Comparison of ENCODE assay signal across 22 mouse cellular contexts in genomic region chr11:53757612-53758011, GRCm38 (mm10). TPM values are rescaled to one million over a fixed set of nuclear protein-coding genes. Genes with fewer than 3 reads are reported as not detected.
DNase-seq lines count a peak whose midpoint lies in the region; ATAC-seq lines count a peak whose summit lies in the region.
"Had no signal": no experiment of that assay in that cellular context is flagged by ENCODE, and none has a peak within 500 bp of the region (broad histone marks: within the 10 kb centered on the region; RNA-seq: fewer than 3 reads in every experiment).

No protein-coding gene starts in this region.

- peaks cover 9% of the 10 kb centered on the region; the same call in 1 of the 2 replicates for H3K27me3 ChIP-seq in forebrain, embryonic 11.5 days (ENCODE audit: control insufficient read depth, insufficient read depth, low read length)
- peaks cover 7% of the 10 kb centered on the region; the same call in 1 of the 2 replicates for H3K27me3 ChIP-seq in forebrain, embryonic 14.5 days (replicated peaks; ENCODE audit: control insufficient read depth, insufficient read depth, low read length)
- no peaks in the 10 kb centered on the region for H3K27me3 ChIP-seq in intestine, embryonic 15.5 days (replicated peaks)
- H3K27me3 ChIP-seq in hindbrain, embryonic 12.5 days, result peaks cover 36% of the 10 kb centered on the region
- H3K27me3 ChIP-seq: heart, embryonic 13.5 days had no signal

- WGBS in forebrain, embryonic 11.5 days, result 91% methylated on average over 4 of the region's 4 CpGs
- WGBS in forebrain, embryonic 14.5 days, result 92% methylated on average over 4 of the region's 4 CpGs
- WGBS in intestine, embryonic 15.5 days, result 62% methylated on average over 4 of the region's 4 CpGs
- WGBS in hindbrain, embryonic 12.5 days, result 90% methylated on average over 4 of the region's 4 CpGs

- no peaks in the 10 kb centered on the region for H3K9me3 ChIP-seq in forebrain, embryonic 11.5 days (ENCODE audit: control insufficient read depth, low read length)
- no peaks in the 10 kb centered on the region for H3K9me3 ChIP-seq in forebrain, embryonic 14.5 days (replicated peaks; ENCODE audit: control insufficient read depth, low read length)
- no peaks in the 10 kb centered on the region for H3K9me3 ChIP-seq in intestine, embryonic 15.5 days
- no peaks in the 10 kb centered on the region for H3K9me3 ChIP-seq in hindbrain, embryonic 12.5 days (replicated peaks)
- H3K9me3 ChIP-seq: embryonic facial prominence, embryonic 10.5 days; forebrain, embryonic 15.5 days; heart, embryonic 13.5 days had no signal

- no peak overlapping the region for H3K9ac ChIP-seq in forebrain, embryonic 11.5 days (ENCODE audit: low read length)
- H3K9ac ChIP-seq in forebrain, embryonic 14.5 days (ENCODE audit: low read length), result no peak overlapping the region
- no peak overlapping the region for H3K9ac ChIP-seq in intestine, embryonic 15.5 days
- no peak overlapping the region for H3K9ac ChIP-seq in hindbrain, embryonic 12.5 days
- H3K9ac ChIP-seq: forebrain, embryonic 15.5 days; heart, embryonic 13.5 days had no signal

- no peaks in the 10 kb centered on the region for H3K36me3 ChIP-seq in forebrain, embryonic 11.5 days (ENCODE audit: control insufficient read depth, insufficient read depth, low read length)
- no peaks in the 10 kb centered on the region for H3K36me3 ChIP-seq in forebrain, embryonic 14.5 days (ENCODE audit: control insufficient read depth, insufficient read depth, low read length)
- no peaks in the 10 kb centered on the region for H3K36me3 ChIP-seq in intestine, embryonic 15.5 days
- no peaks in the 10 kb centered on the region for H3K36me3 ChIP-seq in hindbrain, embryonic 12.5 days
- H3K36me3 ChIP-seq: embryonic facial prominence, embryonic 10.5 days; forebrain, embryonic 15.5 days; G1E; heart, embryonic 13.5 days had no signal

- no peak overlapping the region for H3K4me2 ChIP-seq in forebrain, embryonic 11.5 days (ENCODE audit: low read depth, low read length, severe bottlenecking)
- no peak overlapping the region for H3K4me2 ChIP-seq in forebrain, embryonic 14.5 days (ENCODE audit: low read length)
- H3K4me2 ChIP-seq in intestine, embryonic 15.5 days (replicated peaks), result no peak overlapping the region
- H3K4me2 ChIP-seq in hindbrain, embryonic 12.5 days (replicated peaks), result no peak overlapping the region
- H3K4me2 ChIP-seq: forebrain, embryonic 15.5 days; heart, embryonic 13.5 days had no signal

- ATAC-seq in forebrain, embryonic 11.5 days (replicated peaks; ENCODE audit: low FRiP score), result no peak
- no peak for ATAC-seq in forebrain, embryonic 14.5 days
- 0 out of 2 replicates have a peak, but pooled peaks have one; percentile 8 for ATAC-seq in intestine, embryonic 15.5 days
- ATAC-seq in hindbrain, embryonic 12.5 days (ENCODE audit: low FRiP score), result no peak
- ATAC-seq: CD4-positive, CD25-positive, alpha-beta regulatory T cell, adult 4 months; forebrain, embryonic 15.5 days had no signal

- no peak overlapping the region for H3K27ac ChIP-seq in forebrain, embryonic 11.5 days (ENCODE audit: low read depth, low read length)
- no peak overlapping the region for H3K27ac ChIP-seq in forebrain, embryonic 14.5 days (ENCODE audit: low read depth, low read length)
- H3K27ac ChIP-seq in intestine, embryonic 15.5 days, result no peak overlapping the region
- H3K27ac ChIP-seq in hindbrain, embryonic 12.5 days, result no peak overlapping the region
- H3K27ac ChIP-seq: forebrain, embryonic 15.5 days; heart, embryonic 13.5 days had no signal

- H3K4me3 ChIP-seq in forebrain, embryonic 11.5 days (ENCODE audit: low read depth, low read length), result no peak overlapping the region
- H3K4me3 ChIP-seq in forebrain, embryonic 14.5 days (ENCODE audit: low read depth, low read length), result no peak overlapping the region
- H3K4me3 ChIP-seq in intestine, embryonic 15.5 days (replicated peaks), result no peak overlapping the region
- no peak overlapping the region for H3K4me3 ChIP-seq in hindbrain, embryonic 12.5 days
- H3K4me3 ChIP-seq: embryonic facial prominence, embryonic 10.5 days; forebrain, embryonic 15.5 days; heart, embryonic 13.5 days had no signal

- peak; percentile 43 for DNase-seq in forebrain, embryonic 11.5 days (ENCODE audit: low spot score)
- no peak for DNase-seq in forebrain, embryonic 14.5 days (ENCODE audit: low spot score)
- peak; percentile 25 for DNase-seq in kidney, postnatal 10 days
- DNase-seq in kidney, postnatal 36 days, result no peak
- DNase-seq in naive thymus-derived CD4-positive, alpha-beta T cell, adult 2 months (ENCODE audit: low read depth), result peak; percentile 19
- DNase-seq in ovary, postnatal 14 days (ENCODE audit: low spot score), result no peak
- DNase-seq: adrenal gland, adult 8-10 months; cerebellum, adult 2 months; cerebellum, postnatal 10 days; gastrocnemius, postnatal 10 days; heart, postnatal 36 days had no signal

- H3K4me1 ChIP-seq in forebrain, embryonic 11.5 days (replicated peaks; ENCODE audit: control insufficient read depth, insufficient read depth, low read length), result peaks cover 16% of the 10 kb centered on the region; the same call in 1 of the 2 replicates
- H3K4me1 ChIP-seq in forebrain, embryonic 14.5 days (ENCODE audit: control insufficient read depth, insufficient read depth, low read length), result peaks cover 6% of the 10 kb centered on the region
- H3K4me1 ChIP-seq in intestine, embryonic 15.5 days (replicated peaks), result peaks cover 43% of the 10 kb centered on the region
- peaks cover 14% of the 10 kb centered on the region for H3K4me1 ChIP-seq in hindbrain, embryonic 12.5 days

RNA-seq across cellular contexts. Expression of gene Irf1, which starts 12.2 kb away (rescaled TPM):
- 4.0 and 4.3 TPM in 2 replicates for polyA plus RNA-seq in forebrain, embryonic 11.5 days (2014; fragmentation: Nextera tagmentation; extraction: Ambion mirVana)
- polyA plus RNA-seq in forebrain, embryonic 14.5 days (2014; fragmentation: Nextera tagmentation; extraction: Ambion mirVana), result 3.0 and 3.8 TPM in 2 replicates
- polyA plus RNA-seq in intestine, embryonic 15.5 days (2015; fragmentation: Nextera tagmentation; extraction: Ambion mirVana), result 43.5 and 45.9 TPM in 2 replicates
- 4.1 and 4.5 TPM in 2 replicates for polyA plus RNA-seq in hindbrain, embryonic 12.5 days (2016; fragmentation: Nextera tagmentation; extraction: Ambion mirVana)

RNA-seq across cellular contexts. Expression of gene Gm17334, which starts 15.4 kb away (rescaled TPM):
- not detected in 2 replicates for polyA plus RNA-seq in forebrain, embryonic 11.5 days (2014; fragmentation: Nextera tagmentation; extraction: Ambion mirVana)
- polyA plus RNA-seq in forebrain, embryonic 14.5 days (2014; fragmentation: Nextera tagmentation; extraction: Ambion mirVana), result not detected in 2 replicates
- 0.26 and 0.32 TPM in 2 replicates for polyA plus RNA-seq in intestine, embryonic 15.5 days (2015; fragmentation: Nextera tagmentation; extraction: Ambion mirVana)
- polyA plus RNA-seq in hindbrain, embryonic 12.5 days (2016; fragmentation: Nextera tagmentation; extraction: Ambion mirVana), result not detected in 2 replicates
- polyA plus RNA-seq: embryonic facial prominence, embryonic 10.5 days; forebrain, embryonic 15.5 days; G1E; heart, postnatal 0 days; hindbrain, embryonic 11.5 days had no signal

RNA-seq across cellular contexts. Expression of gene Il5, which starts 37.0 kb away (rescaled TPM):
- not detected in 2 replicates for polyA plus RNA-seq in forebrain, embryonic 11.5 days (2014; fragmentation: Nextera tagmentation; extraction: Ambion mirVana)
- not detected in 2 replicates for polyA plus RNA-seq in forebrain, embryonic 14.5 days (2014; fragmentation: Nextera tagmentation; extraction: Ambion mirVana)
- not detected in 2 replicates for polyA plus RNA-seq in intestine, embryonic 15.5 days (2015; fragmentation: Nextera tagmentation; extraction: Ambion mirVana)
- not detected in 2 replicates for polyA plus RNA-seq in hindbrain, embryonic 12.5 days (2016; fragmentation: Nextera tagmentation; extraction: Ambion mirVana)
- polyA plus RNA-seq: CD4-positive, CD25-positive, alpha-beta regulatory T cell, adult 4 months; embryonic facial prominence, embryonic 10.5 days; embryonic facial prominence, embryonic 14.5 days; forebrain, embryonic 15.5 days; G1E; gonadal fat pad, adult 2 months; heart, embryonic 13.5 days; hindbrain, embryonic 11.5 days had no signal

RNA-seq across cellular contexts. Expression of gene Rad50, which starts 50.5 kb away (rescaled TPM):
- polyA plus RNA-seq in forebrain, embryonic 11.5 days (2014; fragmentation: Nextera tagmentation; extraction: Ambion mirVana), result 24.3 and 27.6 TPM in 2 replicates
- polyA plus RNA-seq in forebrain, embryonic 14.5 days (2014; fragmentation: Nextera tagmentation; extraction: Ambion mirVana), result 10.6 and 11.0 TPM in 2 replicates
- 30.9 and 35.4 TPM in 2 replicates for polyA plus RNA-seq in intestine, embryonic 15.5 days (2015; fragmentation: Nextera tagmentation; extraction: Ambion mirVana)
- polyA plus RNA-seq in hindbrain, embryonic 12.5 days (2016; fragmentation: Nextera tagmentation; extraction: Ambion mirVana), result 18.5 and 21.4 TPM in 2 replicates

Comparison
In these comparisons a context has a peak if more than half of its experiments do, and no peak if none do; other contexts are left out.
1. DNase-seq: peak in forebrain, embryonic 11.5 days (single experiment), kidney, postnatal 10 days (single experiment) and naive thymus-derived CD4-positive, alpha-beta T cell, adult 2 months (single experiment); none in forebrain, embryonic 14.5 days (single experiment), kidney, postnatal 36 days (0 of 2) and ovary, postnatal 14 days (single experiment).